In genomic region chr12:81160425-81160824, GRCm38 (mm10) we compare ENCODE assay signal across 6 mouse cellular contexts.
"Had no signal": no experiment of that assay in that cellular context is flagged by ENCODE, and none has a peak within 500 bp of the region (broad histone marks: within the 10 kb centered on the region; RNA-seq: fewer than 3 reads in every experiment).

No protein-coding gene starts in this region.

- DNase-seq: cerebellum, adult 9-10 months; cerebellum, adult 9-11 months; gastrocnemius, postnatal 14 days; gastrocnemius, postnatal 25 days; gastrocnemius, postnatal 36 days; heart, adult 2 months had no signal
